Mouse (Mus musculus): ENCODE measurements around the gene Ghr. TPM values are rescaled to one million over a fixed set of nuclear protein-coding genes. Genes with fewer than 3 reads are reported as not detected.

The Ghr gene
- polyA plus RNA-seq, 1 experiment from 2014 or later = 5.9 TPM

DNA sequence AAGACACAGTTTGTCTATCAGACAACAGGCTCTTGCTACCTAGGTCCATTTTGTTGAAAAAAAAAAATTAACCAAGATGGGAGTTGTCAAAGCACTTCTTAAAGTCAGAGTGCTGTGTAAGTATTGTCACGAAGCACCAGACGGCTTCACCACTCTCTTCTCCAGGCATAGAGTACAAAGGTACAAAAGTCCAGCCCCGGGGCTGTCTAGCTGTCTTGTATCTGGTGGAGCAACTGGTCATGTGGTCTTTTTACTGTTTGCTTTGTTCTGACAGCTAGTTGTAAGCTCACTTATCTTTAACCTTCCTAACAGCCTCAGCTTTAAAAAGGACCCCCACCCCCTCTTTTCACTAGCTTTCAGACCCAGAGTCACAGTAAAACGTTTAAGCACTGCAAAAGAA lies 1.1 kb upstream of the Ghr start:
- no peak for DNase-seq (ENCODE audit: low spot score)
- Histone ChIP-seq H3K4me1 (ENCODE audit: control insufficient read depth, insufficient read depth, low read length) (no peaks in the 10 kb centered on the region; the same call in 1 of the 2 replicates), H3K4me3 (ENCODE audit: low read depth, low read length) (no peak overlapping the region), H3K9me3 (replicated peaks; ENCODE audit: control insufficient read depth, low read length) (no peaks in the 10 kb centered on the region), H3K9ac (ENCODE audit: low read length) (no peak overlapping the region), H3K27ac (ENCODE audit: low read depth, low read length) (no peak overlapping the region), H3K36me3 (ENCODE audit: control insufficient read depth, insufficient read depth, low read length) (no peaks in the 10 kb centered on the region), H3K27me3 (replicated peaks; ENCODE audit: control insufficient read depth, insufficient read depth, low read length) (no peaks in the 10 kb centered on the region), H3K4me2 (ENCODE audit: low read length) (no peak overlapping the region)
- ATAC-seq = no peak
- WGBS = 59% methylated on average over 4 of the region's 4 CpGs

DNA sequence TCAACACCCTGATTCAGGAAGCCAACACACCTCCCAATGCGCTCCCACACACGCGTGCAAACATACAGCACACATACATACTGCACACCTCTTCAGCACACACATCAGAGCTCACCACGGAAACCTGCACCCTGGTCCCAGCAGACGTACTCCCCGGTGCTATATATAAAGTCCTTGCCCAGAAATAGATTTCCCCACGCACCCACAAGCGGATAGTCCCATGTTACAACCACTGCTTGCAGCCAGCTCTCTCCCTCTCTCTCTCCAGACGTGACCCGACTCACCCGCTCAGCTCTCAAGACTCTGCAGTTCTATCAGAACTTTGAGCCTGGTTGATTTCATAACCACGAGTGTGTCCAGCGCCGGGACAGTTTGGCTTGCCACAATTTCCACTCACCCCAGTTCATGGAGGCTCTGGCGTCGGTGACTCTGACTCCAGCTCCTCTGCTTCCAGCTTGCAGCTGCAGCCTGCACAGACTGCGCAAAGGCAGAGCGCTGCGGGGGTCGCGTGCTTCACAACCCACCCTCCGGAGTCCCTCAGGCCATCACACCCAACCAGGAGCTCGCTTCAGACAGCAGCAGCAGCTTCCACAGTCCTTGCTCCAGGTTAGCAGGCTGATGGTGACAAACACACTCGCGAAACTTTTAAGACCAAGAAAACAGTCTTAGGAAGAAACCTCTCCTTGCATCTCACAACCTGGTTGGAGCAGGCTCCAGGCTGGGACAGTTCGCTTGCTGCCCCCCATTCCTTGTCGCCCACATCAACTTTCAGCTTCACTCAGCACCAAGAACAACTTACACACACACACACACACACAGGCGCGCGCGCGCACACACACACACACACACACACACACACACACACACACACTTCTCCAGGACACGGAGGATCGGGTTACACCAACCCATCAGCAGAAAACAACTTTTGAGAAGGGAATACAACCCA lies 1.2 kb downstream of the Ghr start:
- peak; percentile 44 for DNase-seq (ENCODE audit: low spot score)
- H3K27ac ChIP-seq (ENCODE audit: low read depth, low read length) = no peak overlapping the region

DNA sequence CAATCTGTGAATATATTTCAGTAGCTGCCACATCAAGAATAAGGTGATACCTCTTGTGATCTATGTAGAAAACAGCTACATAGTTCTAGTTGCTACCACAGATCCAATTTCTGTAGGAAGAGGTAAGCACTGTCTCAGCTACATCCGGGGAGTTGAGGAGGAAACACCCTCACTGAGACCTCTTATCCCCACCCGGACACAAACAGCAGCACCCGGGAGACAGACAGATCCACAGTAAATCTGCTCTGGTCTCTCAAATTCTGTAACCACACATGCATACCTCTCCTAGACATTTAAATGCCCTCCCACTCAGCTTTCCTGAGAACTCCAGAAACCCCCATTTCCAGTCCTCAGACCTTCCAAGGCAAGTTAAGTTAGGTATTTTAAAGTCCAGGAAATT lies 2.0 kb downstream of the Ghr start:
- DNase-seq (ENCODE audit: low spot score) (no peak), ATAC-seq (no peak)
- WGBS = 54% methylated on average over 3 of the region's 3 CpGs
- no peaks in the 10 kb centered on the region for H3K36me3 ChIP-seq (ENCODE audit: control insufficient read depth, insufficient read depth, low read length)
- no peaks in the 10 kb centered on the region; the same call in 1 of the 2 replicates for H3K4me1 ChIP-seq (ENCODE audit: control insufficient read depth, insufficient read depth, low read length)
- no peaks in the 10 kb centered on the region for H3K9me3 ChIP-seq (replicated peaks; ENCODE audit: control insufficient read depth, low read length)
- no peak overlapping the region for H3K4me3 ChIP-seq (ENCODE audit: low read depth, low read length)
- no peaks in the 10 kb centered on the region for H3K27me3 ChIP-seq (replicated peaks; ENCODE audit: control insufficient read depth, insufficient read depth, low read length)
- no peak overlapping the region for H3K27ac ChIP-seq (ENCODE audit: low read depth, low read length)
- H3K4me2 ChIP-seq (ENCODE audit: low read length) = peak overlapping the region; percentile 72; the same call in 1 of the 2 replicates
- no peak overlapping the region for H3K9ac ChIP-seq (ENCODE audit: low read length)

More for the DNA sequence above, 1.2 kb downstream of the Ghr start:
- Histone ChIP-seq H3K27me3 (replicated peaks; ENCODE audit: control insufficient read depth, insufficient read depth, low read length) (no peaks in the 10 kb centered on the region), H3K36me3 (ENCODE audit: control insufficient read depth, insufficient read depth, low read length) (no peaks in the 10 kb centered on the region), H3K4me1 (ENCODE audit: control insufficient read depth, insufficient read depth, low read length) (no peaks in the 10 kb centered on the region; the same call in 1 of the 2 replicates), H3K4me2 (ENCODE audit: low read length) (peak overlapping the region; percentile 72), H3K9ac (ENCODE audit: low read length) (peak overlapping the region; percentile 54), H3K9me3 (replicated peaks; ENCODE audit: control insufficient read depth, low read length) (no peaks in the 10 kb centered on the region), H3K4me3 (ENCODE audit: low read depth, low read length) (peak overlapping the region; percentile 48)
- peak; percentile 49 for ATAC-seq
- WGBS = 7% methylated on average over 34 of the region's 34 CpGs

DNA sequence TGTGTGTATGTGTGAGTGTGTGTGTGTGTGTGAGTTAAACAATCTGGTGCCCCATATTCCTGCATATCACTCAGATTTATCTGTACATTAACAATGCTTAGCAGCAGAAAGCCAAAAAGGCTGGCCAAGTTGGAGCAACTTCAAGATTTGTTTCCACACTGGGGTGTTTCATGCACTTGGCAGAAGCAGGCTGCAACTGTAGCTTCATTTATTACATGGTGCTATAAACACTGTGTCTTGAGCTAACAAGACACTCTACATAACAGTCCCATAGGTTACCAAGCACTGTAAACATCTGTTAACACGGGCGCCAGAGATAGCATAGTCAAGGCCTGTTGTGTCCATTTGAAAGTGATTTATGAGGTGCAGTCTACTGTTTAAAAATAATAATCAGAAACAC lies 3.1 kb downstream of the Ghr start:
- H3K9ac ChIP-seq (ENCODE audit: low read length) = no peak overlapping the region
- H3K9me3 ChIP-seq (replicated peaks; ENCODE audit: control insufficient read depth, low read length) = no peaks in the 10 kb centered on the region
- no peak overlapping the region for H3K27ac ChIP-seq (ENCODE audit: low read depth, low read length)
- DNase-seq (ENCODE audit: low spot score) (peak; percentile 79), ATAC-seq (no peak)
- H3K27me3 ChIP-seq (replicated peaks; ENCODE audit: control insufficient read depth, insufficient read depth, low read length) = no peaks in the 10 kb centered on the region
- 90% methylated on average over 2 of the region's 2 CpGs for WGBS
- no peak overlapping the region for H3K4me3 ChIP-seq (ENCODE audit: low read depth, low read length)
- H3K36me3 ChIP-seq (ENCODE audit: control insufficient read depth, insufficient read depth, low read length) = no peaks in the 10 kb centered on the region
- H3K4me2 ChIP-seq (ENCODE audit: low read length) = no peak overlapping the region
- H3K4me1 ChIP-seq (ENCODE audit: control insufficient read depth, insufficient read depth, low read length) = no peaks in the 10 kb centered on the region; the same call in 1 of the 2 replicates

DNA sequence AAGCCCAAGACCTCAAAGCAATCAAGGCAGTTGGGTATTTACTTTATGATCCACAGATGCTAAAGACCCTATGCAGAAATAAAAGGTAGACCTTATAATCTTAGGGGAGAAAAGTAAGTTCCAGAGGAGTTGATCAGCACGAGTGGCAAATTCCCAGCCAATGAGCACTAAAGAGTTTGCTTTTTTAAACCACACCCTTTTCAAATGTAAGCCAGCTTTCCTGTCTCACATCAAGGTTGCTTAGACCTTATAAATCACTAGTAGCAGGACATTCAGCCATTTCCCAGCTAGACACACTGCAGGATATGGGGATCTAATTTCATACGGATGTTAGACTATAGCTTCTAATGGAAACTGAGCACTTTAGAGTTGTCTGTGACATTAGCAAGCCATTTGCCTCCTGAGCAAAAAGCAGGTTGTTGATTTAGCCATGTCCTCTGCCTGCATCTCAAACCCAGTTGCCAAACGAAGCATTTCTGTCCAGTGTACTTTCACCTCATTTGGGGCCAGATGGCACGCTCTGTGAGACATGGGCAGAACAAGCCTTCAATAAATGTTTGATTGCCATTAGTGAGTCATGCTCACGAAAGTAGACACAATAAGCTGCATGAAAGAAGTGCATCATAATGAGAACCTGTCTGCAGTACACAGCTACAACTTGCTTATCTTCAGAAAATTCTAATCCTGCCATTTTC lies 4.9 kb downstream of the Ghr start:
- no peaks in the 10 kb centered on the region for H3K27me3 ChIP-seq (replicated peaks; ENCODE audit: control insufficient read depth, insufficient read depth, low read length)
- 54% methylated on average over 5 of the region's 5 CpGs for WGBS

DNA sequence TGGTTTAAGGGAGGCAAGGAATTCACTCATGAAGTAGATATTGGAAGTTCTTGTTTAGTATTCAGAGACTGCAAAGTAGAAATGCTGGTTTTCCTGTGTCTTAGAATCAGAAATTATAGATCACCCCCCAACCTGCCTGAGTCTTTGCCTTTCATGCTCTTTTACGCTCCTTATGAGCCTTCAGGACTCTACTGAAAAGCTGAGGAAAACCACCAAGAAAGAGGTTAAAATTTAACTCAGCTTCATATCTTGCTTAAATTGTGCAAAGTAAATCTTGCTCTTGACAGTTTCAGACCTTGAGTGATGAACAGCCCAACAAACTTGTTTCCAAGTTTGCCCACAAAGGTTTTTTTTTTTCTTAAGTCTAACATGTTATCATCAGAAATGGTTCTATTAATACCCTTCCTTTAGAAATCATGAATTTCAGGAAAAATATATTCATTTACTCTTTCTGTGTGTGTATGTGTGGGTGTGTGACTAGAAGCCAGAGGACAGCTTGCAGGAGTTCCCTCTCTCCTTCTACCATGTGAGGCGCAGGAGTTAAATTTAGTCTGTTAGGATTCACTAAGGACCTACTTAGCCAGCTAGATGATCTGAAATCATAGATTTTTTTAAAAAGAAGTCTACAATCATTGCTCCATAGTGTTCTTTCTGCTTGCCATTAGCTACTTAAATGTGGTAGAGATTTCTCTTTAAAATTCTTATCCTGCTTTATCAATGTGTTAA lies 14.0 kb downstream of the Ghr start:
- Histone ChIP-seq H3K4me3 (ENCODE audit: low read depth, low read length) (no peak overlapping the region), H3K36me3 (ENCODE audit: control insufficient read depth, insufficient read depth, low read length) (no peaks in the 10 kb centered on the region), H3K4me2 (ENCODE audit: low read length) (no peak overlapping the region), H3K4me1 (ENCODE audit: control insufficient read depth, insufficient read depth, low read length) (no peaks in the 10 kb centered on the region), H3K9me3 (replicated peaks; ENCODE audit: control insufficient read depth, low read length) (no peaks in the 10 kb centered on the region), H3K9ac (ENCODE audit: low read length) (no peak overlapping the region), H3K27ac (ENCODE audit: low read depth, low read length) (no peak overlapping the region), H3K27me3 (replicated peaks; ENCODE audit: control insufficient read depth, insufficient read depth, low read length) (no peaks in the 10 kb centered on the region)
- 91% methylated on average over 2 of the region's 2 CpGs for WGBS
- ATAC-seq (no peak), DNase-seq (ENCODE audit: low spot score) (no peak)

More for the DNA sequence above, 4.9 kb downstream of the Ghr start:
- Histone ChIP-seq H3K36me3 (ENCODE audit: control insufficient read depth, insufficient read depth, low read length) (no peaks in the 10 kb centered on the region), H3K4me3 (ENCODE audit: low read depth, low read length) (no peak overlapping the region), H3K9ac (ENCODE audit: low read length) (no peak overlapping the region), H3K27ac (ENCODE audit: low read depth, low read length) (no peak overlapping the region), H3K4me1 (ENCODE audit: control insufficient read depth, insufficient read depth, low read length) (no peaks in the 10 kb centered on the region; the same call in 1 of the 2 replicates), H3K9me3 (replicated peaks; ENCODE audit: control insufficient read depth, low read length) (no peaks in the 10 kb centered on the region), H3K4me2 (ENCODE audit: low read length) (no peak overlapping the region)
- DNase-seq (ENCODE audit: low spot score) (no peak), ATAC-seq (no peak)

DNA sequence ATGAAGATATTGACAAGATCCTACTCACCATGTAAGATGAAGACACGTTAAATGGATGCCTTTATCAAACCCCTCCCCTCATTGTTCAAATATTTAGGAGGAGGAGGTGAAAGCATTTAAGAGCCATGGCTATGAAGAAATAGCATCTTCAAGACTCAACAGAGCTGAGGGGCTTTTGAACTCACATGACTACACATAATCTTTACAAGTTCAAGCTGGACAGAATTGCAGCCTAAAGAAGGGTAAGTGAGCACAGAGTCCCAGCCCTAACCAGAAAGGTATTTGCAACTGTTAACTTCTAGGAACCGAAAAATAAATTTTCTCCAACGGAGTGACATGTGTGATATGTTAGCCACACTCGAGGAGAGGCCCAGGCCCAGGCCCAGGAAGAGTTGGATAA lies 18.7 kb downstream of the Ghr start:
- ATAC-seq (no peak), DNase-seq (ENCODE audit: low spot score) (no peak)
- H3K4me3 ChIP-seq (ENCODE audit: low read depth, low read length) = no peak overlapping the region
- no peak overlapping the region for H3K9ac ChIP-seq (ENCODE audit: low read length)
- no peaks in the 10 kb centered on the region for H3K9me3 ChIP-seq (replicated peaks; ENCODE audit: control insufficient read depth, low read length)
- H3K4me1 ChIP-seq (ENCODE audit: control insufficient read depth, insufficient read depth, low read length) = no peaks in the 10 kb centered on the region
- H3K4me2 ChIP-seq (ENCODE audit: low read length) = no peak overlapping the region
- WGBS = 91% methylated on average over 4 of the region's 4 CpGs
- no peaks in the 10 kb centered on the region for H3K27me3 ChIP-seq (replicated peaks; ENCODE audit: control insufficient read depth, insufficient read depth, low read length)
- H3K36me3 ChIP-seq (ENCODE audit: control insufficient read depth, insufficient read depth, low read length) = no peaks in the 10 kb centered on the region
- H3K27ac ChIP-seq (ENCODE audit: low read depth, low read length) = no peak overlapping the region

DNA sequence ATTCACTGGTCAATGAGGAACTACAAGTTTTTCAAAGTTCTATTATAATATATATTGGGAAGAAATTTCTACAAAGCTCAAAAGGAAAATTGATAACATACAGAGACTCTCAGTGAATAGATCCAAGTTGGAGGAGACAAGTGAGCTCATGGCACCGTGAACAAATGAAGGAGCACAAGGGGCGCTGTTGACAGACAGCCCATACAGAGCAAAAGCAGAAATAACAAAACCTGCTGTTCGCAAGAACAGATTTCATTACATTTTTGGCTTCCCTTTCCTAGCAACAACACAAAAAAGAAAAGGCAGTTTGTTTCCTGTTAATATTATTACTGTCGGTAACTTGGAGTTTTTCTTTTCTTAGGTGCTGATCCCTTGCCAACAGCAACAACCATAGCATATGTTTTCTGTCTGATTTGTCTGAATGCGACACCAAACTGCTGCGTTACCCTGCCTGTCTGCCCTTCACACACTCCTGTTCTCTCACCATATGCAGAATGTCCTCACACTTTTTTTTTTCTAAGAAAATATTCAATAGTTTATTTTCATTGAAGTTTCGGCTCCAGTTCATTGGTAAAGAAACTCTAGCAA lies 19.3 kb downstream of the Ghr start:
- Histone ChIP-seq H3K27ac (ENCODE audit: low read depth, low read length) (no peak overlapping the region), H3K9ac (ENCODE audit: low read length) (no peak overlapping the region), H3K4me2 (ENCODE audit: low read length) (no peak overlapping the region), H3K4me1 (ENCODE audit: control insufficient read depth, insufficient read depth, low read length) (no peaks in the 10 kb centered on the region), H3K9me3 (replicated peaks; ENCODE audit: control insufficient read depth, low read length) (no peaks in the 10 kb centered on the region), H3K4me3 (ENCODE audit: low read depth, low read length) (no peak overlapping the region), H3K27me3 (replicated peaks; ENCODE audit: control insufficient read depth, insufficient read depth, low read length) (no peaks in the 10 kb centered on the region), H3K36me3 (ENCODE audit: control insufficient read depth, insufficient read depth, low read length) (no peaks in the 10 kb centered on the region)
- DNase-seq (ENCODE audit: low spot score) = peak; percentile 75
- WGBS = 49% methylated on average over 7 of the region's 7 CpGs
- ATAC-seq = peak; percentile 91

All from forebrain, embryonic 14.5 days (tissue).